Mouse (Mus musculus): ENCODE measurements around the gene Wipi1. TPM values are rescaled to one million over a fixed set of nuclear protein-coding genes. Genes with fewer than 3 reads are reported as not detected.

Wipi1 gene
- polyA plus RNA-seq, 1 experiment: 21.3 TPM

DNA sequence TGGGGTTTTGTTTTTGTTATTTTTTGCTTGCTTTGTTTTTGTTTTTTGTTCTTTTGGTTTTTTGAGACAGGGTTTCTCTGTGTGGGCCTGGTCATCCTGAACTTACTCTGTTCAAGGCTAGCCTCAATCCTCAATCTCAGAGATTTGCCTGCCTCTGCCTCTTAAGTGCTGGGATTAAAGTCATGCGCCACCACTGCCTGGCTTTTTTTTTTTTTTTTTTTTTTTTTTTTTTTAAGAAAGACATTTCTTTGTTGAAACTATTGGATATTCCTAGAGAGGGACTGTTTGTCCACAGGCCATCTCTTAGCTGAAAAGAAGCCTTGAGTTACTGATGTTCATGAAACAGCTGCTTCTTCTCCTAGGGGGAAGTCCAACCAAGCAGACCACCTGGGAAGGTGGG, 64.1 kb downstream of the Wipi1 start:
- no peak overlapping the region for H3K4me3 ChIP-seq (ENCODE audit: insufficient read depth, low read length)
- H3K4me1 ChIP-seq (ENCODE audit: control insufficient read depth, insufficient read depth, low read length): no peaks in the 10 kb centered on the region
- H3K27ac ChIP-seq (ENCODE audit: insufficient read depth, low read depth, low read length): no peak overlapping the region
- TF ChIP-seq POLR2A (IDR thresholded peaks at IDR 0.05; ENCODE audit: borderline replicate concordance, low read depth, low read length): no peak
- TF ChIP-seq CTCF (IDR thresholded peaks at IDR 0.05; ENCODE audit: low read depth, low read length): no peak

DNA sequence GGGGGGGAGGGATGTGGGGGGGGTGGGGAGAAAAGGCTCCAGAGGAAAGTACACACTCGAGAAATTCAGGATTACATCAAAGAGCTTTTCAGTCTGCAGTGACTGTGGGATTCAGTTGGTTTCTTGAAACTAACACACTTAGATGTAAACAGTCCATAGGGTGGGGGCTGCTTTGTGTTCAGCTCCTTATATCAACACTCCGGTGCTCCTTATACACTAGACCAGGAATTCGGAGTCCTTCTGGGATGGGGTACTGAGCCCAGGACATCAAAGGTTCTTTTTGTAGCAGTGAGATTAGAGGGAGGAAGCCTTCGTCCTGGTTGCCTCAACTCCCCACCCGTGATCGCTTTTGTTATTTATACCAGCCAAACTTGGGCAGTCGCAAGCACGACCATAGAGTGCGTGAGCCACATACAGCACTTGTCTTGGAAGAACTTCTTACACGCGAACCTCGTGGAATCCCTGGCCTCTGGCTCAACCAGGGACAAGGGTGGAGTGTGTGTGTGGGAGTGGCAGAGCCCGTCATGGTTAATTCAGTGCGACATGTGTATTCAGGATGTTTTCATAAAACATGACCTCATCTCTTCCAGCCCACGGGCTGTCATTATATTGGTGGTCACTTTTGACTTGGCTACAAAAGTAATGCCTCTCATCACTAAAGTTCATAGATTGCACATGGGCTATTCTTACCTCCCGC, 65.3 kb downstream of the Wipi1 start:
- H3K4me3 ChIP-seq (ENCODE audit: insufficient read depth, low read length): no peak overlapping the region
- H3K27ac ChIP-seq (ENCODE audit: insufficient read depth, low read depth, low read length): no peak overlapping the region
- TF ChIP-seq CTCF (IDR thresholded peaks at IDR 0.05; ENCODE audit: low read depth, low read length) (no peak), POLR2A (IDR thresholded peaks at IDR 0.05; ENCODE audit: borderline replicate concordance, low read depth, low read length) (no peak)
- no peaks in the 10 kb centered on the region for H3K4me1 ChIP-seq (ENCODE audit: control insufficient read depth, insufficient read depth, low read length)

DNA sequence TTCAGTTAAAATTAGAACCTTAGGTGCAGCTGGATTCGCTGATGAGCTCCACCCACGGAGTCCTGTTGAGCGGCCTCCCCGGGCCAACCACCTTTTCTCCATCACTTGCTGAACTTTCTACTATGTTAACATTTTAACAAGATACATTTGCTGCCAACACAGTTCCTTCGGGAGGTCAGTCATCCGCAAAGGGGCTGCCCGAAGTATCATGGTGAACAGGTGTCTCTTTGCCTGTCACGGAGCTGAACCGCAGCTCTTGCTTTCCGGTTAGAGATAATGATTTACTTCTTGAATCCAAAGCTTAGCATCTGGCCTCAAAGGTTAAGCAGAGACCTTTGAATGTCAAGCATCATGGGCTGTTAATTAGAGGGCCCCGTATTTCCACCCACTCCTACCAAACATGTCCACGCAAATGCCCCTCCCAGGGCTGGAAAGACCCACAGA, 66.0 kb downstream of the Wipi1 start:
- H3K4me3 ChIP-seq (ENCODE audit: insufficient read depth, low read length): no peak overlapping the region
- no peaks in the 10 kb centered on the region for H3K4me1 ChIP-seq (ENCODE audit: control insufficient read depth, insufficient read depth, low read length)
- TF ChIP-seq CTCF (IDR thresholded peaks at IDR 0.05; ENCODE audit: low read depth, low read length): no peak
- TF ChIP-seq POLR2A (IDR thresholded peaks at IDR 0.05; ENCODE audit: borderline replicate concordance, low read depth, low read length): no peak
- no peak overlapping the region for H3K27ac ChIP-seq (ENCODE audit: insufficient read depth, low read depth, low read length)

DNA sequence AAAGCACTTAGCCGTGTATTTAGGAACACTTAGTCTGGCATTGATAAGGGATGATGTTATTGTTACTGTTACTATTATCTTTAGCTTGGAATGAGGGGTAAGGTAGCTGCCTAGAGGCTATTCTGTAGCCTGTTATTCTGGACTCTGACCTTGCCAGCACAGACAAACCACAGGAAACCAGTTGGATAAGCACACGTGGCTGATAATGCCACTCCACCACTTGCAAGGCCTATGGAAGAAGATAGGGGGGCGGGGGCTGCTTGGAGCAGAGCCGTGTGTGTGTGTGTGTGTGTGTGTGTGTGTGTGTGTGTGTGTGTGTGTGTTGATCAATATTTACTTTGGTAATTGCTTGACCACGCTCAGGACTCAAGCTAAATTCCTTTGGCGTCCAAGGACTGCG, 66.5 kb downstream of the Wipi1 start:
- Histone ChIP-seq H3K4me1 (ENCODE audit: control insufficient read depth, insufficient read depth, low read length) (no peaks in the 10 kb centered on the region), H3K4me3 (ENCODE audit: insufficient read depth, low read length) (no peak overlapping the region), H3K27ac (ENCODE audit: insufficient read depth, low read depth, low read length) (no peak overlapping the region)
- TF ChIP-seq POLR2A (IDR thresholded peaks at IDR 0.05; ENCODE audit: borderline replicate concordance, low read depth, low read length) (no peak), CTCF (IDR thresholded peaks at IDR 0.05; ENCODE audit: low read depth, low read length) (no peak)

DNA sequence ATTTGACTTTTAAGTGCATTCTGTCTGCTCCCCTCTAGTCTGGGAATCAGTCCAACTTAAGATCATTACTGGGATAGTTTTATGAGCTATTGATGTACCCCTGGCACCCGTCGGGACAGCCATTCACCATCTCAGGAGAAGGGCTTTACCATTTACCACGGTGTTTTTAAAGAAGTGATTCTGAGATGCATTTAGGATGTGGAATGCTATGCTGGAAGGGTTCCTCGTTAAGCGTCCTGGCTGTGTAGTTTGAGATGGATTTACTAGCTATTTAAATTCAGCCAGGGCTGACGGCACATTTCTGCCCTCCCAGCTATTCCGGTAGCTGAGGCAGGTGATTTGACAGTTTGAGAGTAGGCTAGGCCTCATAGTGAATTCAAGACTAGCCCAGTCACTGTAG, 67.3 kb downstream of the Wipi1 start:
- peaks cover under 1% of the 10 kb centered on the region for H3K4me1 ChIP-seq (ENCODE audit: control insufficient read depth, insufficient read depth, low read length)
- H3K27ac ChIP-seq (ENCODE audit: insufficient read depth, low read depth, low read length): no peak overlapping the region
- H3K4me3 ChIP-seq (ENCODE audit: insufficient read depth, low read length): no peak overlapping the region
- TF ChIP-seq POLR2A (IDR thresholded peaks at IDR 0.05; ENCODE audit: borderline replicate concordance, low read depth, low read length): no peak
- TF ChIP-seq CTCF (IDR thresholded peaks at IDR 0.05; ENCODE audit: low read depth, low read length): no peak

DNA sequence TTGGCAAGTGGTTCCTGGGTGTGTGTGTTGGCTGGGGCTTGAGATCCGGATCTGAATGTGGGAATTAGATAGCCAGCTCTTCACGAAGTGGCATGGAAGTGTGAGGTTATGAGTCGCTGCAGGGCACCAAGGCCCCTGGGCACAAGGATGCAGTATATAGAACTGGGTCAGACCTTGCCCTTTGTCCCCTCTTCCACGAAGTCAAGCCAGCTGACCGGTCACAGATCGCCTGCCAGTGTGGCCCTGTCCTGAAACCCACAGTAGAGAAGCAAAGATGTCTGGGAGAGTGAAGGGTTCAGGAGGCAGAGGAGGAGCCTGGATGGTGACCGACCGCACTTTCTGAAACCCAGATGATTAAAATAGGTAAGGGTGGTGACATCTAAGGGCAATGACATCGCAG, 68.3 kb downstream of the Wipi1 start:
- H3K4me1 ChIP-seq (ENCODE audit: control insufficient read depth, insufficient read depth, low read length): peaks cover 4% of the 10 kb centered on the region
- no peak overlapping the region for H3K27ac ChIP-seq (ENCODE audit: insufficient read depth, low read depth, low read length)
- no peak for TF ChIP-seq POLR2A (IDR thresholded peaks at IDR 0.05; ENCODE audit: borderline replicate concordance, low read depth, low read length)
- TF ChIP-seq CTCF (IDR thresholded peaks at IDR 0.05; ENCODE audit: low read depth, low read length): no peak
- H3K4me3 ChIP-seq (ENCODE audit: insufficient read depth, low read length): no peak overlapping the region

DNA sequence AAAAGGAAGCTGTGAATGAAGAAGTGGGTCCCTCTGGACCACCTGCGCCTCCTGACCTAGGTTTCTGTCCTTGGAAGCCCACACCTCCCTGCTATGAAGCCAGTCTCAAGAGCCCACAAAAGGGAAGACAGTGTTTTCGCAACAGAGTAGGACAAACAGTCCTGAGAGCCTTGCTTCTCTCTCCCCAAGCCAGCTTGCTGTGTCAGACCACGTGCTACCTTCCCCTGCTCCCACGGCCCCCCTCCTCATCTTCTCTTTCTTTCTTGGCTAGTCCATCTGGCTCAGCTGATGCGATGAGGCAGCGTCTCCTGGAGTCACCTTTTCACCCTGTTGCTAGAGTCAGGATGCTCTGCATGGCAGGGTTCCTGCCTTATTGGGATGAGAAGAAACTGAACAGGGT, 72.5 kb downstream of the Wipi1 start:
- peaks cover 4% of the 10 kb centered on the region for H3K4me1 ChIP-seq (ENCODE audit: control insufficient read depth, insufficient read depth, low read length)
- H3K27ac ChIP-seq (ENCODE audit: insufficient read depth, low read depth, low read length): no peak overlapping the region
- no peak overlapping the region for H3K4me3 ChIP-seq (ENCODE audit: insufficient read depth, low read length)
- TF ChIP-seq POLR2A (IDR thresholded peaks at IDR 0.05; ENCODE audit: borderline replicate concordance, low read depth, low read length): no peak
- TF ChIP-seq CTCF (IDR thresholded peaks at IDR 0.05; ENCODE audit: low read depth, low read length): no peak

DNA sequence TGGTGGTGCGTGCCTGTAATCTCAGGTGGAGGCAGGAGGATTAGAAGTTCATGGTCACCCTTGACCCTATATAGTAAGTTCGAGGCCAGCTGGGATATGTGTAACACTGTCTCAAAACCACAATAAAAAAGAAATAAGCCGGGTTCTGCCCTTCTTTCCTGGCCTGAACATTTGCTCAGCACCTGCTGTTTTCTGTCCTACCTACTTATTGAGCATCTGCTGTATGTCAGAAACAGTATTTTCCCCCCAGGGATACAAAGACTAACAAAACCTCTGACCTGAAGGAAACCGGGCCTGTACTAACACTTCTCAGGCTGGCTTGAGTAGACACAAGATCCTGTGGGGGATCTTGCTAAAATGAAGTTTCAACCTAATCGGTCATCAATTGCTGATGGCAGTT, 74.8 kb downstream of the Wipi1 start:
- no peak for TF ChIP-seq CTCF (IDR thresholded peaks at IDR 0.05; ENCODE audit: low read depth, low read length)
- TF ChIP-seq POLR2A (IDR thresholded peaks at IDR 0.05; ENCODE audit: borderline replicate concordance, low read depth, low read length): no peak
- Histone ChIP-seq H3K4me1 (ENCODE audit: control insufficient read depth, insufficient read depth, low read length) (peaks cover 4% of the 10 kb centered on the region), H3K27ac (ENCODE audit: insufficient read depth, low read depth, low read length) (no peak overlapping the region), H3K4me3 (ENCODE audit: insufficient read depth, low read length) (no peak overlapping the region)

DNA sequence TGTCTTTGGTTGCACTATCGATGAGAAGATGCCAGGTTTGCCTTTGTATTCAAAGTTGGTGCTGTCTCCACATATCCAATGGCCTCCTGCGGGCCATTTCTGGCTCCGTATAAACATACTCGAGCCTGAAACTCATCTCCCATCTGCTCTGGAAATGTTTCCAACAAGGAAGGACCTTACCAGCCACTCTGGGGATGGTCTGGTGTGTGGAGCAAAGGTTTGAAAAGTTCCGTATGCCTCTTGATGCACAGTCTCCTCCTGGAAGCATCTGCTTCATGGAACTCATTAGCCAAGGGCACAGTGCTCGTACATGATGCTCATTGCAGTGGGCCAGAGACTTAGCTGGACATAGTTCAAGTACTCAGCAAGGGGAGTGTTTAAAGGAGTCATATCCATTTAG, 75.8 kb downstream of the Wipi1 start:
- H3K27ac ChIP-seq (ENCODE audit: insufficient read depth, low read depth, low read length): no peak overlapping the region
- peaks cover 4% of the 10 kb centered on the region for H3K4me1 ChIP-seq (ENCODE audit: control insufficient read depth, insufficient read depth, low read length)
- no peak for TF ChIP-seq POLR2A (IDR thresholded peaks at IDR 0.05; ENCODE audit: borderline replicate concordance, low read depth, low read length)
- TF ChIP-seq CTCF (IDR thresholded peaks at IDR 0.05; ENCODE audit: low read depth, low read length): no peak

DNA sequence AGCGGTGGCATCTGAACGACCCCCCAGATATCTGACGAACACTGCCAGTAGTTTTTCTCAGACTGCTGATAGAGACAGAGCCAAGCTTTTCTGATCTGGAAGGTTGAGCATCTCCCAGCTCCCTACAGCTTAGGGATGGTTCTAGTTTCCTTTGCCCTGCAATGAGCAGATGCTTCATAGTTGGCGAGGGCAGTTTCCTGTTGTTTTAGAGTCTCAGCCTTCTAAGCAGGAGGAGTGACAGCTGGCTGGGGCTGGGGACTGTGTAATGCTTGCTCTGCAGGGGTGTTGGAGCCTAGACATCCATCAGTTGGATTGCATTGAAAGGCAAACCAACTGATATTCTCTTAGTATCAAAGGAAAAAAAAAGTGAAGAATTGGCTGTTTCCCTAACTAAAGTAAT, 81.7 kb downstream of the Wipi1 start:
- H3K4me1 ChIP-seq (ENCODE audit: control insufficient read depth, insufficient read depth, low read length): no peaks in the 10 kb centered on the region
- TF ChIP-seq CTCF (IDR thresholded peaks at IDR 0.05; ENCODE audit: low read depth, low read length): no peak
- no peak for TF ChIP-seq POLR2A (IDR thresholded peaks at IDR 0.05; ENCODE audit: borderline replicate concordance, low read depth, low read length)
- H3K4me3 ChIP-seq (ENCODE audit: insufficient read depth, low read length): no peak overlapping the region
- no peak overlapping the region for H3K27ac ChIP-seq (ENCODE audit: insufficient read depth, low read depth, low read length)

More for the DNA sequence above, 75.8 kb downstream of the Wipi1 start:
- no peak overlapping the region for H3K4me3 ChIP-seq (ENCODE audit: insufficient read depth, low read length)
